20 mouse cellular contexts compared by ENCODE assay signal in genomic region chr7:68945886-68946863, GRCm38 (mm10).
DNase-seq lines count a peak whose midpoint lies in the region; ATAC-seq and TF ChIP-seq lines count a peak whose summit lies in the region.
"Had no signal": no experiment of that assay in that cellular context is flagged by ENCODE, and none has a peak within 500 bp of the region (broad histone marks: within the 10 kb centered on the region; RNA-seq: fewer than 3 reads in every experiment).

No protein-coding gene starts in this region.

- H3K79me2 ChIP-seq in liver, adult 2 months (ENCODE audit: control insufficient read depth, insufficient read depth, low read length) = no peaks in the 10 kb centered on the region

- no peak overlapping the region for H3K27ac ChIP-seq in liver, adult 2 months (replicated peaks; ENCODE audit: insufficient read depth, low read depth, low read length)
- no peak overlapping the region for H3K27ac ChIP-seq in liver, postnatal 0 days (ENCODE audit: low read depth)
- H3K27ac ChIP-seq in limb, embryonic 14.5 days (replicated peaks; ENCODE audit: low read depth, low read length) = no peak overlapping the region
- H3K27ac ChIP-seq: embryonic facial prominence, embryonic 15.5 days; heart, embryonic 10.5 days; hindbrain, embryonic 10.5 days; liver, embryonic 13.5 days had no signal

- H3K4me1 ChIP-seq in liver, adult 2 months (ENCODE audit: control insufficient read depth, insufficient read depth, low read length) = no peaks in the 10 kb centered on the region
- H3K4me1 ChIP-seq in liver, postnatal 0 days (ENCODE audit: insufficient read depth) = no peaks in the 10 kb centered on the region
- H3K4me1 ChIP-seq in limb, embryonic 14.5 days (ENCODE audit: control insufficient read depth, insufficient read depth, low read length) = no peaks in the 10 kb centered on the region
- H3K4me1 ChIP-seq: embryonic facial prominence, embryonic 15.5 days; heart, embryonic 10.5 days; liver, embryonic 13.5 days had no signal

- TF ChIP-seq CTCF in liver, adult 2 months (IDR thresholded peaks at IDR 0.05; ENCODE audit: low read depth, low read length) = no peak
- no peak for TF ChIP-seq CTCF in liver, postnatal 0 days (IDR thresholded peaks at IDR 0.05; ENCODE audit: low read depth)

- H3K4me2 ChIP-seq in liver, postnatal 0 days (ENCODE audit: low read depth, low read length) = no peak overlapping the region
- H3K4me2 ChIP-seq in limb, embryonic 14.5 days (replicated peaks; ENCODE audit: low read depth, low read length, severe bottlenecking) = no peak overlapping the region
- H3K4me2 ChIP-seq: embryonic facial prominence, embryonic 15.5 days; liver, embryonic 13.5 days had no signal

- no peak overlapping the region for H3K4me3 ChIP-seq in liver, adult 2 months (ENCODE audit: insufficient read depth, low read depth, low read length)
- no peak overlapping the region for H3K4me3 ChIP-seq in liver, postnatal 0 days (ENCODE audit: low read depth, low read length)
- no peak overlapping the region for H3K4me3 ChIP-seq in limb, embryonic 14.5 days (replicated peaks; ENCODE audit: low read length)
- H3K4me3 ChIP-seq: embryonic facial prominence, embryonic 15.5 days; heart, embryonic 10.5 days; hindbrain, embryonic 10.5 days; liver, embryonic 13.5 days had no signal

- no peaks in the 10 kb centered on the region for H3K36me3 ChIP-seq in liver, adult 2 months (ENCODE audit: control insufficient read depth, insufficient read depth, low read length)
- H3K36me3 ChIP-seq in liver, postnatal 0 days (replicated peaks; ENCODE audit: insufficient read depth, low read length) = no peaks in the 10 kb centered on the region
- no peaks in the 10 kb centered on the region for H3K36me3 ChIP-seq in limb, embryonic 14.5 days (ENCODE audit: control insufficient read depth, insufficient read depth, low read length)
- H3K36me3 ChIP-seq: embryonic facial prominence, embryonic 15.5 days; heart, embryonic 10.5 days; hindbrain, embryonic 10.5 days; liver, embryonic 13.5 days had no signal

- DNase-seq in liver, adult 2 months (ENCODE audit: extremely low read depth, low read depth, low spot score) = peak; percentile 6
- no peak for DNase-seq in liver, postnatal 0 days
- peak; percentile 5 for DNase-seq in limb, embryonic 14.5 days (ENCODE audit: low spot score)
- peak; percentile 72 for DNase-seq in lung, postnatal 10 days
- DNase-seq in layer of hippocampus, adult 9-10 months (ENCODE audit: low spot score) = no peak
- DNase-seq in cerebellum, adult 11-12 months = no peak
- no peak for DNase-seq in adrenal gland, adult 8-10 months
- DNase-seq: cerebellum, adult 9-11 months; gastrocnemius, postnatal 14 days; kidney, adult 18-20 months; kidney, postnatal 10 days; left cerebral cortex, postnatal 4 days; liver, embryonic 13.5 days; midbrain, embryonic 14.5 days; right cerebral cortex, postnatal 14 days; spleen, adult 18-20 months; thymus, adult 18-20 months had no signal

- H3K9ac ChIP-seq in liver, adult 2 months (ENCODE audit: low read depth, low read length) = no peak overlapping the region
- no peak overlapping the region for H3K9ac ChIP-seq in liver, postnatal 0 days (replicated peaks)
- no peak overlapping the region for H3K9ac ChIP-seq in limb, embryonic 14.5 days (ENCODE audit: low read depth, low read length, severe bottlenecking)
- H3K9ac ChIP-seq: embryonic facial prominence, embryonic 15.5 days; liver, embryonic 13.5 days had no signal

- WGBS in liver, adult 2 months = 69% methylated on average over 6 of the region's 6 CpGs
- WGBS in liver, postnatal 0 days (ENCODE audit: insufficient replicate concordance) = 59% methylated on average over 6 of the region's 6 CpGs
- 16% methylated on average over 6 of the region's 6 CpGs for WGBS in limb, embryonic 14.5 days

- H3K27me3 ChIP-seq in liver, adult 2 months (ENCODE audit: control insufficient read depth, insufficient read depth, low read length) = no peaks in the 10 kb centered on the region
- no peaks in the 10 kb centered on the region for H3K27me3 ChIP-seq in liver, postnatal 0 days (ENCODE audit: insufficient read depth, low read length)
- H3K27me3 ChIP-seq in limb, embryonic 14.5 days (ENCODE audit: control insufficient read depth, insufficient read depth, low read length) = no peaks in the 10 kb centered on the region
- H3K27me3 ChIP-seq: embryonic facial prominence, embryonic 15.5 days; liver, embryonic 13.5 days had no signal

- no peak for ATAC-seq in liver, postnatal 0 days
- no peak for ATAC-seq in limb, embryonic 14.5 days (ENCODE audit: low FRiP score, low read depth)

- TF ChIP-seq POLR2A in liver, adult 2 months (IDR thresholded peaks at IDR 0.05; ENCODE audit: extremely low read depth, insufficient read depth, low read length) = no peak
- TF ChIP-seq POLR2A in limb, embryonic 14.5 days (IDR thresholded peaks at IDR 0.05; ENCODE audit: borderline replicate concordance, extremely low read depth, insufficient read depth, insufficient read length) = no peak

- H3K9me3 ChIP-seq in liver, postnatal 0 days (ENCODE audit: low read length) = no peaks in the 10 kb centered on the region
- H3K9me3 ChIP-seq in limb, embryonic 14.5 days (ENCODE audit: control insufficient read depth, low read length) = no peaks in the 10 kb centered on the region
- H3K9me3 ChIP-seq: embryonic facial prominence, embryonic 15.5 days; heart, embryonic 10.5 days; hindbrain, embryonic 10.5 days; liver, embryonic 13.5 days had no signal

- no peak for TF ChIP-seq EP300 in liver, postnatal 0 days (IDR thresholded peaks at IDR 0.05; ENCODE audit: low read depth)

Comparison
In these comparisons a context has a peak if more than half of its experiments do, and no peak if none do; other contexts are left out.
1. DNase-seq: peak in liver, adult 2 months (single experiment), limb, embryonic 14.5 days (single experiment) and lung, postnatal 10 days (single experiment); none in liver, postnatal 0 days (single experiment), layer of hippocampus, adult 9-10 months (single experiment), cerebellum, adult 11-12 months (single experiment) and adrenal gland, adult 8-10 months (single experiment).